Mouse (Mus musculus): Measurements from ENCODE around the gene Samd13. TPM values are rescaled to one million over a fixed set of nuclear protein-coding genes. Genes with fewer than 3 reads are reported as not detected.

The Samd13 gene
- polyA plus RNA-seq, 1 experiment from 2014 or later = 1.2 TPM

GRCm38 (mm10) chr3:146617946-146618345 is 67.4 kb downstream of the Samd13 start:
- no peak for TF ChIP-seq CTCF (IDR thresholded peaks at IDR 0.05; ENCODE audit: low read depth)
- H3K9ac ChIP-seq = no peak overlapping the region
- H3K4me3 ChIP-seq (ENCODE audit: low read depth, low read length) = no peak overlapping the region
- no peaks in the 10 kb centered on the region for H3K4me1 ChIP-seq (ENCODE audit: insufficient read depth)
- H3K27ac ChIP-seq (ENCODE audit: low read depth) = no peak overlapping the region
- no peak for ATAC-seq (ENCODE audit: insufficient read depth)
- H3K4me2 ChIP-seq = no peak overlapping the region
- no peaks in the 10 kb centered on the region for H3K27me3 ChIP-seq (ENCODE audit: insufficient read depth, low read length)
- DNase-seq = no peak
- no peaks in the 10 kb centered on the region for H3K9me3 ChIP-seq (ENCODE audit: low read depth, low read length)
- no peaks in the 10 kb centered on the region for H3K36me3 ChIP-seq (ENCODE audit: insufficient read depth)

- Histone ChIP-seq H3K4me2 (no peak overlapping the region), H3K36me3 (ENCODE audit: insufficient read depth) (no peaks in the 10 kb centered on the region), H3K4me1 (ENCODE audit: insufficient read depth) (no peaks in the 10 kb centered on the region), H3K27ac (ENCODE audit: low read depth) (no peak overlapping the region), H3K4me3 (ENCODE audit: low read depth, low read length) (no peak overlapping the region), H3K9ac (no peak overlapping the region), H3K27me3 (ENCODE audit: insufficient read depth, low read length) (no peaks in the 10 kb centered on the region), H3K9me3 (ENCODE audit: low read depth, low read length) (no peaks in the 10 kb centered on the region)
- 63% methylated on average over 5 of the region's 5 CpGs for WGBS
- TF ChIP-seq CTCF (IDR thresholded peaks at IDR 0.05; ENCODE audit: low read depth) = no peak
- no peak for DNase-seq
- ATAC-seq (ENCODE audit: insufficient read depth) = no peak
Measured at GRCm38 (mm10) chr3:146616533-146617283, 68.7 kb downstream of the Samd13 start.

GRCm38 (mm10) chr3:146615496-146615895 is 69.9 kb downstream of the Samd13 start, which contains the start of gene Dnase2b:
Gene Dnase2b (minus strand): TSS chr3:146615596.
- Histone ChIP-seq H3K36me3 (ENCODE audit: insufficient read depth) (no peaks in the 10 kb centered on the region), H3K27me3 (ENCODE audit: insufficient read depth, low read length) (no peaks in the 10 kb centered on the region), H3K9ac (no peak within 1 kb of the TSS), H3K4me2 (no peak within 1 kb of the TSS), H3K9me3 (ENCODE audit: low read depth, low read length) (no peaks in the 10 kb centered on the region), H3K4me3 (ENCODE audit: low read depth, low read length) (no peak within 1 kb of the TSS), H3K4me1 (ENCODE audit: insufficient read depth) (no peaks in the 10 kb centered on the region), H3K27ac (ENCODE audit: low read depth) (no peak within 1 kb of the TSS)
- no peak for ATAC-seq (ENCODE audit: insufficient read depth)
- WGBS = 93% methylated on average over 4 of the region's 4 CpGs
- no peak for TF ChIP-seq CTCF (IDR thresholded peaks at IDR 0.05; ENCODE audit: low read depth)
- DNase-seq = no peak

- no peaks in the 10 kb centered on the region for H3K9me3 ChIP-seq (ENCODE audit: low read depth, low read length)
- no peak for DNase-seq
- H3K4me2 ChIP-seq = no peak overlapping the region
- no peak overlapping the region for H3K27ac ChIP-seq (ENCODE audit: low read depth)
- H3K36me3 ChIP-seq (ENCODE audit: insufficient read depth) = no peaks in the 10 kb centered on the region
- no peak for ATAC-seq (ENCODE audit: insufficient read depth)
- H3K4me3 ChIP-seq (ENCODE audit: low read depth, low read length) = no peak overlapping the region
- 61% methylated on average over 4 of the region's 4 CpGs for whole genome bisulfite sequencing
- H3K27me3 ChIP-seq (ENCODE audit: insufficient read depth, low read length) = no peaks in the 10 kb centered on the region
- TF ChIP-seq CTCF (IDR thresholded peaks at IDR 0.05; ENCODE audit: low read depth) = no peak
- H3K9ac ChIP-seq = no peak overlapping the region
- H3K4me1 ChIP-seq (ENCODE audit: insufficient read depth) = no peaks in the 10 kb centered on the region
Measured at GRCm38 (mm10) chr3:146611821-146612220, 73.6 kb downstream of the Samd13 start.

GRCm38 (mm10) chr3:146611261-146611660 is 74.1 kb downstream of the Samd13 start:
- Histone ChIP-seq H3K27ac (ENCODE audit: low read depth) (no peak overlapping the region), H3K27me3 (ENCODE audit: insufficient read depth, low read length) (no peaks in the 10 kb centered on the region), H3K9me3 (ENCODE audit: low read depth, low read length) (no peaks in the 10 kb centered on the region), H3K4me2 (no peak overlapping the region), H3K4me1 (ENCODE audit: insufficient read depth) (no peaks in the 10 kb centered on the region), H3K9ac (no peak overlapping the region), H3K4me3 (ENCODE audit: low read depth, low read length) (no peak overlapping the region), H3K36me3 (ENCODE audit: insufficient read depth) (no peaks in the 10 kb centered on the region)
- TF ChIP-seq CTCF (IDR thresholded peaks at IDR 0.05; ENCODE audit: low read depth) = no peak
- ATAC-seq (ENCODE audit: insufficient read depth) = no peak
- DNase-seq = no peak
- WGBS = 80% methylated on average over 4 of the region's 4 CpGs

- WGBS = 74% methylated on average over 10 of the region's 10 CpGs
- Histone ChIP-seq H3K27ac (ENCODE audit: low read depth) (no peak overlapping the region), H3K36me3 (ENCODE audit: insufficient read depth) (no peaks in the 10 kb centered on the region), H3K27me3 (ENCODE audit: insufficient read depth, low read length) (no peaks in the 10 kb centered on the region), H3K4me3 (ENCODE audit: low read depth, low read length) (no peak overlapping the region), H3K4me2 (no peak overlapping the region), H3K4me1 (ENCODE audit: insufficient read depth) (no peaks in the 10 kb centered on the region), H3K9ac (no peak overlapping the region), H3K9me3 (ENCODE audit: low read depth, low read length) (no peaks in the 10 kb centered on the region)
- ATAC-seq (ENCODE audit: insufficient read depth) (no peak), DNase-seq (no peak)
- TF ChIP-seq CTCF (IDR thresholded peaks at IDR 0.05; ENCODE audit: low read depth) = no peak
Measured at GRCm38 (mm10) chr3:146610322-146610721, 75.1 kb downstream of the Samd13 start.

GRCm38 (mm10) chr3:146607368-146607767 is 78.0 kb downstream of the Samd13 start:
- Histone ChIP-seq H3K9me3 (ENCODE audit: low read depth, low read length) (no peaks in the 10 kb centered on the region), H3K4me1 (ENCODE audit: insufficient read depth) (no peaks in the 10 kb centered on the region), H3K4me3 (ENCODE audit: low read depth, low read length) (no peak overlapping the region), H3K27ac (ENCODE audit: low read depth) (no peak overlapping the region), H3K27me3 (ENCODE audit: insufficient read depth, low read length) (no peaks in the 10 kb centered on the region), H3K9ac (no peak overlapping the region), H3K36me3 (ENCODE audit: insufficient read depth) (no peaks in the 10 kb centered on the region), H3K4me2 (no peak overlapping the region)
- ATAC-seq (ENCODE audit: insufficient read depth) (no peak), DNase-seq (no peak)
- TF ChIP-seq CTCF (IDR thresholded peaks at IDR 0.05; ENCODE audit: low read depth) = no peak
- 20% methylated on average over 1 of the region's 1 CpGs for WGBS
